ENCODE assay signal across 7 mouse cellular contexts in the genomic region with DNA sequence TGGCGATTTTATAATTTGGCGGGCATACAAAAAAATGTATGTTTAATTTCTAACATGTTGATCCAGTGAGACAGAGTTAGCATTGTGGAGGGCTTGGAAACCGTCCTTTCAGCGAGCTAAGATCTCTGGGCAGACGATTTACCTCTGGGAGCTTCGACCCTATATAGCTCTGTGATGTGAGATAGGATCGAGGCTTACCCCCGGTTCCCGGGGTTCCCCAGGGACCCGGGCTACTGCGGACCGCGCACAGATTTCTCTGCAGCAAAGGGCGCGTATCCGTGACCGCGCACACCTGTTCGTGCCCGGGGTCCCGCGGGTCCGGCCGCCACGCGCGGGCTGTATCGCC. TPM values are rescaled to one million over a fixed set of nuclear protein-coding genes. Genes with fewer than 3 reads are reported as not detected.
DNase-seq lines count a peak whose midpoint lies in the region; ATAC-seq and TF ChIP-seq lines count a peak whose summit lies in the region.

No protein-coding gene starts in this region.

- H3K4me3 ChIP-seq in lung, embryonic 14.5 days (ENCODE audit: low read depth, low read length) = peak overlapping the region; percentile 53
- H3K4me3 ChIP-seq in embryonic fibroblast, embryonic 13.5 days (ENCODE audit: insufficient read depth, low read length) = peak overlapping the region; percentile 15
- H3K4me3 ChIP-seq in intestine, postnatal 0 days (ENCODE audit: low read depth, low read length) = peak overlapping the region; percentile 52
- peak overlapping the region; percentile 89 for H3K4me3 ChIP-seq in olfactory bulb, adult 2 months (ENCODE audit: insufficient read depth, low read depth, low read length)

- H3K27me3 ChIP-seq in lung, embryonic 14.5 days (ENCODE audit: insufficient read depth, low read length) = peaks cover 38% of the 10 kb centered on the region
- H3K27me3 ChIP-seq in intestine, postnatal 0 days (replicated peaks; ENCODE audit: control insufficient read depth, insufficient read depth, low read length) = peaks cover 31% of the 10 kb centered on the region

- TF ChIP-seq CTCF in lung, embryonic 14.5 days (IDR thresholded peaks at IDR 0.05; ENCODE audit: low read depth) = no peak
- TF ChIP-seq CTCF in embryonic fibroblast, embryonic 13.5 days (IDR thresholded peaks at IDR 0.05; ENCODE audit: borderline replicate concordance, insufficient read depth, low read length) = no peak
- no peak for TF ChIP-seq CTCF in intestine, postnatal 0 days (IDR thresholded peaks at IDR 0.05; ENCODE audit: low read depth)
- TF ChIP-seq CTCF in olfactory bulb, adult 2 months (IDR thresholded peaks at IDR 0.05; ENCODE audit: insufficient read depth, low read depth, low read length) = no peak

- intact Hi-C loops in gastrocnemius, postnatal 36 days (cut with DNase I) = no loop called here

- under 1% methylated on average over 28 of the region's 28 CpGs for WGBS in lung, embryonic 14.5 days
- 4% methylated on average over 28 of the region's 28 CpGs for WGBS in intestine, postnatal 0 days
- 8% methylated on average over 28 of the region's 28 CpGs for WGBS in olfactory bulb, adult 2 months

- no peak for DNase-seq in lung, embryonic 14.5 days
- DNase-seq in lung, postnatal 4 days = no peak
- DNase-seq in gastrocnemius, postnatal 36 days = no peak
- no peak for DNase-seq in thymus, postnatal 4 days

- H3K36me3 ChIP-seq in lung, embryonic 14.5 days (ENCODE audit: insufficient read depth) = no peaks in the 10 kb centered on the region
- H3K36me3 ChIP-seq in intestine, postnatal 0 days (ENCODE audit: control insufficient read depth, insufficient read depth) = no peaks in the 10 kb centered on the region

- H3K4me1 ChIP-seq in lung, embryonic 14.5 days (ENCODE audit: insufficient read depth) = no peaks in the 10 kb centered on the region
- no peaks in the 10 kb centered on the region for H3K4me1 ChIP-seq in embryonic fibroblast, embryonic 13.5 days (ENCODE audit: control insufficient read depth, insufficient read depth, low read length)
- H3K4me1 ChIP-seq in intestine, postnatal 0 days (replicated peaks; ENCODE audit: control insufficient read depth, insufficient read depth, low read length) = no peaks in the 10 kb centered on the region
- H3K4me1 ChIP-seq in olfactory bulb, adult 2 months (ENCODE audit: control insufficient read depth, insufficient read depth, low read length) = peaks cover 13% of the 10 kb centered on the region

- H3K4me2 ChIP-seq in lung, embryonic 14.5 days = peak overlapping the region; percentile 96
- H3K4me2 ChIP-seq in intestine, postnatal 0 days (replicated peaks; ENCODE audit: low read depth) = peak overlapping the region; percentile 90

- no peak overlapping the region for H3K27ac ChIP-seq in lung, embryonic 14.5 days (ENCODE audit: low read depth)
- no peak overlapping the region for H3K27ac ChIP-seq in embryonic fibroblast, embryonic 13.5 days (ENCODE audit: insufficient read depth, low read length)
- no peak overlapping the region for H3K27ac ChIP-seq in intestine, postnatal 0 days (ENCODE audit: low read depth, low read length)
- H3K27ac ChIP-seq in olfactory bulb, adult 2 months (ENCODE audit: insufficient read depth, low read depth, low read length) = no peak overlapping the region

- TF ChIP-seq POLR2A in embryonic fibroblast, embryonic 13.5 days (IDR thresholded peaks at IDR 0.05; ENCODE audit: low read depth, low read length) = no peak
- TF ChIP-seq POLR2A in olfactory bulb, adult 2 months (IDR thresholded peaks at IDR 0.05; ENCODE audit: insufficient read depth, low read depth, low read length) = no peak

- H3K9me3 ChIP-seq in lung, embryonic 14.5 days (ENCODE audit: low read depth, low read length) = no peaks in the 10 kb centered on the region
- no peaks in the 10 kb centered on the region for H3K9me3 ChIP-seq in intestine, postnatal 0 days (ENCODE audit: control insufficient read depth)

- H3K9ac ChIP-seq in lung, embryonic 14.5 days = peak overlapping the region; percentile 47
- H3K9ac ChIP-seq in intestine, postnatal 0 days (ENCODE audit: low read depth, low read length) = no peak overlapping the region

- ATAC-seq in lung, embryonic 14.5 days (ENCODE audit: insufficient read depth) = peak; percentile 22; the same call in 1 of the 2 replicates
- no peak for ATAC-seq in intestine, postnatal 0 days

RNA-seq across cellular contexts. Expression of a gene that starts 0.3 kb away (rescaled TPM):
- polyA plus RNA-seq in lung, embryonic 14.5 days (2014; fragmentation: Nextera tagmentation; extraction: Ambion mirVana) = 0.11 and 0.16 TPM in 2 replicates
- polyA plus RNA-seq in embryonic fibroblast, embryonic 13.5 days (2011; ENCODE audit: insufficient read length, low read depth, missing spikeins) = not detected in 2 replicates
- polyA plus RNA-seq in intestine, postnatal 0 days (2015; fragmentation: Nextera tagmentation; extraction: Ambion mirVana) = 0.98 and 1.2 TPM in 2 replicates
- polyA plus RNA-seq in olfactory bulb, adult 2 months (2012; ENCODE audit: insufficient read depth, insufficient read length, low replicate concordance, missing spikeins) = 89.3 TPM in 1 of 2 replicates, not detected in the other
- under 1 TPM; 0.22 to 0.31 TPM for total RNA-seq in gastrocnemius, postnatal 36 days (2021)

Comparison
In these comparisons a context has a peak if more than half of its experiments do, and no peak if none do; other contexts are left out.
1. H3K4me3 ChIP-seq: peak in every context shown above with its lines; median percentile 89 in olfactory bulb, adult 2 months; 53 in lung, embryonic 14.5 days; 52 in intestine, postnatal 0 days; 15 in embryonic fibroblast, embryonic 13.5 days.